Mouse (Mus musculus) ES-Bruce4 (cell line): Measurements from ENCODE around the gene Mtif3. TPM values are rescaled to one million over a fixed set of nuclear protein-coding genes. Genes with fewer than 3 reads are reported as not detected.

Experiments
- H3K27ac ChIP-seq: 2 replicates; pipeline ENCODE4 v1.5.1; 2012; ENCODE audit warnings: low read length, inconsistent platforms; ENCODE audit not compliant: insufficient read depth
- H3K27me3 ChIP-seq: 2 replicates; pipeline ENCODE4 v1.6.1; 2012; ENCODE audit warnings: mild to moderate bottlenecking, low read length, inconsistent platforms; ENCODE audit not compliant: control insufficient read depth, poor library complexity, insufficient read depth, severe bottlenecking
- H3K36me3 ChIP-seq: 2 replicates; pipeline ENCODE4 v1.6.1; 2012; ENCODE audit warnings: inconsistent platforms, mild to moderate bottlenecking, low read length, moderate library complexity; ENCODE audit not compliant: control insufficient read depth, poor library complexity, insufficient read depth, severe bottlenecking
- H3K4me1 ChIP-seq: one replicate; pipeline ENCODE4 v1.8.1; 2011; ENCODE audit warnings: low read length; ENCODE audit not compliant: control insufficient read depth, insufficient read depth
- H3K4me3 ChIP-seq: 2 replicates; pipeline ENCODE4 v1.5.1; 2011; ENCODE audit warnings: low read depth, mild to moderate bottlenecking, low read length
- H3K9ac ChIP-seq: 2 replicates; pipeline ENCODE4 v1.6.1; 2012; ENCODE audit warnings: low read depth, mild to moderate bottlenecking, inconsistent platforms; ENCODE audit not compliant: poor library complexity, severe bottlenecking
- H3K9me3 ChIP-seq: replicated peaks from 2 replicates; pipeline ENCODE4 v1.6.1; 2012; ENCODE audit warnings: mild to moderate bottlenecking, low read length, inconsistent platforms; ENCODE audit not compliant: control insufficient read depth, poor library complexity, insufficient read depth, severe bottlenecking
- CTCF ChIP-seq: IDR thresholded peaks from one replicate; pipeline ENCODE4 v1.8.1; 2011; ENCODE audit warnings: low read depth, low read length
- EP300 ChIP-seq: IDR thresholded peaks from 2 replicates; pipeline ENCODE4 v1.6.1; 2011; ENCODE audit warnings: low read depth, low read length; ENCODE audit not compliant: insufficient read depth
- POLR2A ChIP-seq: IDR thresholded peaks from one replicate; pipeline ENCODE4 v1.8.1; 2011; ENCODE audit warnings: low read length; ENCODE audit not compliant: insufficient read depth
- polyA plus RNA-seq: library from polyadenylated mRNA; stranded (reverse); fragments of >200 nt; gene quantifications from 2 replicates; pipeline ENCODE4 v1.2.4, GENCODE M21; 2011; ENCODE audit warnings: low read depth; ENCODE audit not compliant: missing spikeins, insufficient read depth, insufficient read length

Mtif3 gene
- polyA plus RNA-seq, 1 experiment: 16.5 TPM

- Histone ChIP-seq H3K27ac (no peak overlapping the region), H3K36me3 (no peaks in the 10 kb centered on the region), H3K27me3 (no peaks in the 10 kb centered on the region), H3K4me1 (no peaks in the 10 kb centered on the region), H3K4me3 (no peak overlapping the region), H3K9me3 (no peaks in the 10 kb centered on the region), H3K9ac (no peak overlapping the region)
- TF ChIP-seq POLR2A (no peak), CTCF (no peak), EP300 (no peak)
Observed at GRCm38 (mm10) chr5:146994973-146995372, 31.4 kb upstream of the Mtif3 start.

- Histone ChIP-seq H3K4me1 (no peaks in the 10 kb centered on the region), H3K36me3 (no peaks in the 10 kb centered on the region), H3K9me3 (no peaks in the 10 kb centered on the region), H3K9ac (no peak overlapping the region), H3K4me3 (no peak overlapping the region), H3K27ac (no peak overlapping the region), H3K27me3 (no peaks in the 10 kb centered on the region)
- TF ChIP-seq POLR2A (no peak), CTCF (no peak), EP300 (no peak)
Observed at GRCm38 (mm10) chr5:146993509-146993908, 29.9 kb upstream of the Mtif3 start.

- Histone ChIP-seq H3K36me3 (no peaks in the 10 kb centered on the region), H3K9ac (no peak overlapping the region), H3K27ac (no peak overlapping the region), H3K9me3 (no peaks in the 10 kb centered on the region), H3K4me1 (no peaks in the 10 kb centered on the region), H3K4me3 (no peak overlapping the region), H3K27me3 (no peaks in the 10 kb centered on the region)
- no peak for TF ChIP-seq CTCF
- no peak for TF ChIP-seq POLR2A
- TF ChIP-seq EP300: no peak
Observed at GRCm38 (mm10) chr5:146989051-146989450, 25.5 kb upstream of the Mtif3 start.

GRCm38 (mm10) chr5:146987588-146987987 lies 24.0 kb upstream of the Mtif3 start:
- Histone ChIP-seq H3K9me3 (no peaks in the 10 kb centered on the region), H3K4me3 (no peak overlapping the region), H3K27me3 (no peaks in the 10 kb centered on the region), H3K4me1 (no peaks in the 10 kb centered on the region), H3K27ac (no peak overlapping the region), H3K36me3 (no peaks in the 10 kb centered on the region), H3K9ac (no peak overlapping the region)
- no peak for TF ChIP-seq CTCF
- TF ChIP-seq EP300: no peak
- no peak for TF ChIP-seq POLR2A

GRCm38 (mm10) chr5:146985725-146986433 lies 22.3 kb upstream of the Mtif3 start:
- no peaks in the 10 kb centered on the region for H3K36me3 ChIP-seq
- H3K4me1 ChIP-seq: no peaks in the 10 kb centered on the region
- no peak overlapping the region for H3K27ac ChIP-seq
- no peaks in the 10 kb centered on the region for H3K9me3 ChIP-seq
- H3K27me3 ChIP-seq: no peaks in the 10 kb centered on the region
- TF ChIP-seq EP300: no peak
- no peak for TF ChIP-seq CTCF
- no peak for TF ChIP-seq POLR2A
- no peak overlapping the region for H3K4me3 ChIP-seq
- no peak overlapping the region for H3K9ac ChIP-seq

GRCm38 (mm10) chr5:146983216-146983615 lies 19.6 kb upstream of the Mtif3 start:
- no peaks in the 10 kb centered on the region for H3K36me3 ChIP-seq
- H3K9me3 ChIP-seq: no peaks in the 10 kb centered on the region
- H3K27ac ChIP-seq: no peak overlapping the region
- TF ChIP-seq CTCF: peak; percentile 94
- no peak for TF ChIP-seq POLR2A
- no peaks in the 10 kb centered on the region for H3K4me1 ChIP-seq
- H3K4me3 ChIP-seq: no peak overlapping the region
- no peaks in the 10 kb centered on the region for H3K27me3 ChIP-seq
- no peak overlapping the region for H3K9ac ChIP-seq
